Mouse (Mus musculus): ENCODE results near the gene Ddb2. TPM values are rescaled to one million over a fixed set of nuclear protein-coding genes. Genes with fewer than 3 reads are reported as not detected.

Ddb2 gene
- total and polyA plus RNA-seq, 3 experiments, result 2.7 to 8.5 (median 3.2) TPM

DNA sequence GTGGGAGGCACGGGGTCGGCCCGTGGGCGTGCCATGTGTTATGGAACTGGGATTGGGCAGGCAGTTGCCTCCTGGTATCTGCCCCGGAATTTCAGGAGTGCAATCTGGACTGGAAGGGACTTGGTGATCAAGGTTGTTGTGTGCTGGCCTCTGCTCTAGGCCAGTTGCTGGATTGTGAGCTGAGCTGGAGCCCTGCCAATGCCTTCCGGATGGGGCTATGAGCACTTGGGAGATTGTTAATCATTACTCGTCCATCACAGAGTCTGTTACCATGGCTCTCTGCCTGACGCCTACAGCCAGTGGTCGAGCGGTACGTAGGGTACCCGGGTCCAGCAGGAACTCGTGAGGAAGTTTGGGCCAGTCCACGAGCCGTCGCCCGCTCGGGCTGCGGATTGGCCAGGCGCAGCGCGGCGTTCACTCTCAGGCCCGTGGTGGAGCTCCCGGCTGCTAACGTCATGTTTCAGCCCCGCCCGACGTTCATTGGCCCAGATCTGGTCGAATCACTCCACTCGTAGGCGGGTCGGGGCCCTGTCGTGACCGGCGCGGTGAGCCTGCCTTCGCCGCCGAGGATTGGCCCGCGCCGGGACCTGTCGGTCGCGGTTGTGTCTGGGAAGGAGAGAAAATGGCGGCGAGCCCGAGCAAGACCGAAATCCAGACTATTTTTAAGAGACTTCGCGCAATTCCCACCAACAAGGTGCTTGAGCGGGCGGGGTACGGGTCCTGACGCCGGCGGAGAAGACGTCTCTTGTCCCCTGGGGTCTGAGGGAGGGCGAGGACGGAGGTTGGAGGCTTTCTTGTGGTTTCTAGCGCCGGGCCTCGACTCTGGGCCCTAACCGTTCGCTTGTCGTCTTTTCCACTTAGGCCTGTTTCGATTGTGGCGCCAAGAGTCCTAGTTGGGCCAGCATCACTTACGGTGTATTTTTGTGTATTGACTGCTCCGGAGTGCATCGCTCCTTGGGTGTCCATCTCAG, 28.2 kb upstream of the Ddb2 start, which contains the start of gene Arfgap2:
Gene Arfgap2 (plus strand): TSS at position 264 of the 971 bp plus-strand sequence.
- Histone ChIP-seq H3K27ac (peak within 1 kb of the TSS; percentile 91), H3K79me2 (replicated peaks; ENCODE audit: control insufficient read depth, insufficient read depth, low read length) (peaks cover 2% of the 10 kb centered on the region; the same call in 1 of the 2 replicates), H3K4me3 (peak within 1 kb of the TSS; percentile 88), H3K4me1 (ENCODE audit: control insufficient read depth, insufficient read depth, low read length) (peaks cover 3% of the 10 kb centered on the region), H3K36me3 (ENCODE audit: control insufficient read depth, insufficient read depth, low read length) (no peaks in the 10 kb centered on the region; the same call in 1 of the 2 replicates), H3K9ac (ENCODE audit: low read depth, low read length) (peak within 1 kb of the TSS; percentile 80), H3K27me3 (ENCODE audit: control insufficient read depth, insufficient read depth, low read length) (no peaks in the 10 kb centered on the region)
- WGBS, result under 1% methylated on average over 72 of the region's 72 CpGs
- peak; percentile 97 to 99 for DNase-seq
- TF ChIP-seq POLR2A (IDR thresholded peaks at IDR 0.05; ENCODE audit: insufficient read depth, low read depth, low read length) (peak; percentile 92), CTCF (IDR thresholded peaks at IDR 0.05) (no peak)
- intact Hi-C loops (cut with DNase I), result no loop called here

DNA sequence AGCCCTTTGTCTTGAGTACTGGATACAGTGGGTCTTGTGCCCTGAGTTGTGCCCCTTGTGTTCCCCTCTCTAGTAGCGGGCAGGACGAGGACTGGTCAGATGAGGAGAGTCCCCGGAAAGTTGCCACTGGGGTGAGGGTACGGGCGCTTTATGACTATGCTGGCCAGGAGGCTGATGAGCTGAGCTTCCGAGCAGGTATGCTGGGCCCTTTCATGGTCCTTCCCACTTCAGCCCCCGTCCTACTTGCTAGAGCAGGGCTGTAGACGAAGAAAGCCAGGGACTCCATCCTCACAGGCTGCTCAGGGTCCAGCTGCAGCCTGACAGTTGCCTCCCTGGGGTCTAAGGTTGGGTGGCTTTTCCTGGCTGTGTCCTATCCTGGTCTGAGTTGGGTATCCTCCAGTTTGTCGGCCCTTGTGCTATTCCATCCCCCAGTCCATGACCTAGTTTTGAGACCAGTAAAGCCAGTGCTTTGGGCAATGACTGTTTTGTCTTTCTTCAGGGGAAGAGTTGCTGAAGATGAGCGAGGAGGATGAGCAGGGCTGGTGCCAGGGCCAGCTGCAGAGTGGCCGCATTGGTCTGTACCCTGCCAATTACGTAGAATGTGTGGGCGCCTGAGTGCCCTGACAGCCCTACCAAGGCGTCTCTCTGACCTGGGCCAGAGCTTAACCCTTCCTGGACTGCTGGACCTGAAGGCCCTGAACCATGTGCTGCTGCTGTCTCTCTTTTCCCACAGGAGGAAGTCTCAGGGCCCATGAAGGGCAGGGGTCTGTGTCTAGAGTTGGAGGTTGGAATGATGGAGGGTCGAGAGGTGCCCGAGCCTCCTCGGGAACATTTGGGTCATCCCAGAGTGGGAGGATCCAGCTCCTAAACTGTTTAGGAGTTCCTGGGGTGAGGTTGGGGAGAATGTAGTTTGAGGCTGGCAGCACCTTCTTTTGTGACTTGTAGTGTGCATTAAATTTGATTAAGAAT, 27.2 kb upstream of the Ddb2 start:
- Histone ChIP-seq H3K4me3 (peak overlapping the region; percentile 55), H3K36me3 (ENCODE audit: control insufficient read depth, insufficient read depth, low read length) (no peaks in the 10 kb centered on the region; the same call in 1 of the 2 replicates), H3K79me2 (replicated peaks; ENCODE audit: control insufficient read depth, insufficient read depth, low read length) (peaks cover 2% of the 10 kb centered on the region; the same call in 1 of the 2 replicates), H3K27ac (peak overlapping the region; percentile 91), H3K4me1 (ENCODE audit: control insufficient read depth, insufficient read depth, low read length) (peaks cover 3% of the 10 kb centered on the region), H3K9ac (ENCODE audit: low read depth, low read length) (no peak overlapping the region), H3K27me3 (ENCODE audit: control insufficient read depth, insufficient read depth, low read length) (no peaks in the 10 kb centered on the region)
- no peak for TF ChIP-seq EP300 (IDR thresholded peaks at IDR 0.05; ENCODE audit: insufficient read depth, low read depth, low read length)
- TF ChIP-seq POLR2A (IDR thresholded peaks at IDR 0.05; ENCODE audit: insufficient read depth, low read depth, low read length), result no peak
- no peak for TF ChIP-seq CTCF (IDR thresholded peaks at IDR 0.05)
- WGBS, result 85% methylated on average over 17 of the region's 17 CpGs
- intact Hi-C loops (cut with DNase I), result no loop called here
- DNase-seq, result no peak

DNA sequence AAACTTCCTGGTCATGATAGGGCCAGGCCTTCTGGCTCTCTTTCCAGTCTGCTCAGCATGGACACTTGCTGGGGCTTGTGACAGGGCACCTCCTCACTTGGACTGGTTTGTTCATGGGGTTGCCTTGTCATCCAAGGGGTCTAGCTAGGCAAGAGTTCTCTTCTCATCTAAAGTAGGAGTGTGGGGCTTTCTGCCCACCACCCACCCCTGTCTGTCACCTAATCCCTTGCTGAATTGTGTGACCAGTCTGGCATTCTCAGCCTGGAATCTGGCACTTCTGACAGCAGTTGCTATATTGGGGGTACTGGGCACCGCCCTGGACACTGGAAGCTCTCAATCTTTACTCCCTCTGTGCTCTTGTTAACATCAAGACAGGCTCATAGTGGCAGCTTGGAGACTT, 22.7 kb upstream of the Ddb2 start:
- H3K27ac ChIP-seq, result peak overlapping the region; percentile 91
- 63% methylated on average over 1 of the region's 1 CpGs for WGBS

DNA sequence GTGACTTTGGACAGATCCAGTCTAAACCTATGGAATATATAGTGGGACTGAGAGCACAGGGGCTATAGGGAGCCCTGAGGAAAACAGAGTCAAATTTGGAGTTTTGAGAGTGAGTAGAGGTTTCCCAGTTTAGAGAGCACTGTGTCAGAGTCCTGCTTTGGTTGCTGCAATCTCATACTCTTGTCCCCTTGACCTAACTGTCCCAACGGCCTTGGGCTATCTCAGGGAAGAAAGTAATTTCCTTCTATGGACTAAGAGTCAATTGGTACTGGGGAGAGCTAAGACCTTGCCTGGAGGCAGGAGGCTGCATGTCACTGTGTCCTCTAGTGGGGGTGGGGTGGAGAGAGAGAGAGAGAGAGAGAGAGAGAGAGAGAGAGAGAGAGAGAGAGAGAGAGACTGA, 22.0 kb upstream of the Ddb2 start:
- Histone ChIP-seq H3K27ac (peak overlapping the region; percentile 91), H3K9ac (ENCODE audit: low read depth, low read length) (no peak overlapping the region), H3K36me3 (ENCODE audit: control insufficient read depth, insufficient read depth, low read length) (no peaks in the 10 kb centered on the region), H3K4me3 (no peak overlapping the region), H3K4me1 (ENCODE audit: control insufficient read depth, insufficient read depth, low read length) (no peaks in the 10 kb centered on the region; the same call in 1 of the 2 replicates), H3K27me3 (ENCODE audit: control insufficient read depth, insufficient read depth, low read length) (peaks cover 2% of the 10 kb centered on the region; the same call in 1 of the 2 replicates), H3K79me2 (replicated peaks; ENCODE audit: control insufficient read depth, insufficient read depth, low read length) (peaks cover 2% of the 10 kb centered on the region)
- TF ChIP-seq EP300 (IDR thresholded peaks at IDR 0.05; ENCODE audit: insufficient read depth, low read depth, low read length), result no peak
- no peak for TF ChIP-seq POLR2A (IDR thresholded peaks at IDR 0.05; ENCODE audit: insufficient read depth, low read depth, low read length)
- no peak for TF ChIP-seq CTCF (IDR thresholded peaks at IDR 0.05)
- intact Hi-C loops (cut with DNase I), result loop anchor here (5.0 kb wide), 1 partner anchor 142 kb away; the partner anchor contains the start of gene Mybpc3
- 24% methylated on average over 1 of the region's 1 CpGs for WGBS
- DNase-seq, result no peak

More for the DNA sequence above, 22.7 kb upstream of the Ddb2 start:
- Histone ChIP-seq H3K4me3 (peak overlapping the region; percentile 43), H3K79me2 (replicated peaks; ENCODE audit: control insufficient read depth, insufficient read depth, low read length) (peaks cover 2% of the 10 kb centered on the region), H3K9ac (ENCODE audit: low read depth, low read length) (peak overlapping the region; percentile 48), H3K36me3 (ENCODE audit: control insufficient read depth, insufficient read depth, low read length) (no peaks in the 10 kb centered on the region), H3K4me1 (ENCODE audit: control insufficient read depth, insufficient read depth, low read length) (no peaks in the 10 kb centered on the region; the same call in 1 of the 2 replicates), H3K27me3 (ENCODE audit: control insufficient read depth, insufficient read depth, low read length) (peaks cover 2% of the 10 kb centered on the region; the same call in 1 of the 2 replicates)
- no peak for TF ChIP-seq EP300 (IDR thresholded peaks at IDR 0.05; ENCODE audit: insufficient read depth, low read depth, low read length)
- no peak for TF ChIP-seq CTCF (IDR thresholded peaks at IDR 0.05)
- TF ChIP-seq POLR2A (IDR thresholded peaks at IDR 0.05; ENCODE audit: insufficient read depth, low read depth, low read length), result no peak; the same call in 1 of the 2 replicates
- intact Hi-C loops (cut with DNase I), result loop anchor here (5.0 kb wide), 1 partner anchor 142 kb away; the partner anchor contains the start of gene Mybpc3
- peak; percentile 42 to 52 for DNase-seq

DNA sequence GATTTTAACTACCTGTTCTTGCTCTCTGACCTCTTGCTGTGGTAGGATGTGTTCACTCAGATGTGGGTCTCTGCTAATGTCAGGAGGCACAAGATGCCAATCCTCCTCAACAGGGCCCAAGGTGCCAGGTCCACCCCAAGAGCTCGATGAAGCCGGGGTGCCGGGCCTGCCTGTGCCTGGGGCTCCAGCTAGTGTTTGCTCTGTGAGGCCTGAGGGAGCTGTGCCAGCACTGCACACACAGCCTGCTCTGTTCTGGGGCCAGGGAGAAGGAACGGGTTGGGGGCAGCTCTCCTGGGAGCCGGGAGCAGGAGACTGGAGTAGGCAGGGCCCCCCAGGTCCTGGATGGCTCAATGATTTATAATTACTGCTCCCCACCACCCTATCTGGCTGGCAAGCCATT, 21.3 kb upstream of the Ddb2 start:
- TF ChIP-seq EP300 (IDR thresholded peaks at IDR 0.05; ENCODE audit: insufficient read depth, low read depth, low read length), result no peak
- no peak for TF ChIP-seq POLR2A (IDR thresholded peaks at IDR 0.05; ENCODE audit: insufficient read depth, low read depth, low read length)
- TF ChIP-seq CTCF (IDR thresholded peaks at IDR 0.05), result no peak
- intact Hi-C loops (cut with DNase I), result loop anchor here (5.0 kb wide), 1 partner anchor 141 kb away; the partner anchor contains the start of gene Mybpc3
- H3K4me1 ChIP-seq (ENCODE audit: control insufficient read depth, insufficient read depth, low read length), result no peaks in the 10 kb centered on the region; the same call in 1 of the 2 replicates
- H3K36me3 ChIP-seq (ENCODE audit: control insufficient read depth, insufficient read depth, low read length), result no peaks in the 10 kb centered on the region
- peak overlapping the region; percentile 91 for H3K27ac ChIP-seq
- H3K4me3 ChIP-seq, result peak overlapping the region; percentile 75
- peaks cover 2% of the 10 kb centered on the region for H3K79me2 ChIP-seq (replicated peaks; ENCODE audit: control insufficient read depth, insufficient read depth, low read length)
- WGBS, result 58% methylated on average over 5 of the region's 5 CpGs
- peaks cover 2% of the 10 kb centered on the region; the same call in 1 of the 2 replicates for H3K27me3 ChIP-seq (ENCODE audit: control insufficient read depth, insufficient read depth, low read length)
- peak overlapping the region; percentile 93 for H3K9ac ChIP-seq (ENCODE audit: low read depth, low read length)
- peak in 1 of 2 experiments; percentile 38 for DNase-seq

All from heart, adult 2 months (tissue).